Mouse (Mus musculus) kidney, adult 2 months (tissue): Measurements from ENCODE around the gene Serpina3n. TPM values are rescaled to one million over a fixed set of nuclear protein-coding genes. Genes with fewer than 3 reads are reported as not detected.

ENCODE experiments used
- DNase-seq: peaks from one replicate; pipeline ENCODE4 v3.0.0; 2021
- H3K27ac ChIP-seq: fragments of 200-500 bp; 2 replicates; pipeline ENCODE4 v1.5.1; 2012; ENCODE audit warnings: low read depth, low read length, control low read depth, inconsistent platforms; ENCODE audit not compliant: insufficient read depth
- H3K27me3 ChIP-seq: fragments of 200-500 bp; replicated peaks from 2 replicates; pipeline ENCODE4 v1.6.1; 2012; ENCODE audit warnings: mild to moderate bottlenecking, moderate library complexity, low read length, inconsistent platforms; ENCODE audit not compliant: control insufficient read depth, insufficient read depth
- H3K36me3 ChIP-seq: fragments of 200-500 bp; 2 replicates; pipeline ENCODE4 v1.6.1; 2012; ENCODE audit warnings: mild to moderate bottlenecking, moderate library complexity, low read length, inconsistent platforms; ENCODE audit not compliant: control insufficient read depth, insufficient read depth
- H3K4me1 ChIP-seq: fragments of 200-500 bp; 2 replicates; pipeline ENCODE4 v1.6.1; 2011; ENCODE audit warnings: low read length; ENCODE audit not compliant: control insufficient read depth, insufficient read depth
- H3K4me3 ChIP-seq: fragments of 200-500 bp; 2 replicates; pipeline ENCODE4 v1.5.1; 2011; ENCODE audit warnings: mild to moderate bottlenecking, low read depth, low read length, control low read depth; ENCODE audit not compliant: insufficient read depth
- CTCF ChIP-seq: fragments of 200-500 bp; conservative IDR thresholded peaks from 2 replicates; pipeline ENCODE4 v1.5.1; 2011; ENCODE audit warnings: low read depth, mild to moderate bottlenecking, control low read depth, low read length, moderate library complexity, mixed read lengths; ENCODE audit not compliant: insufficient read depth, insufficient read length
- POLR2A ChIP-seq: fragments of 200-500 bp; IDR thresholded peaks from one replicate; pipeline ENCODE4 v1.6.1; 2011; ENCODE audit warnings: low read depth, low read length, control low read depth
- WGBS: fragments of 180-500 bp; shearing (Covaris S2); methylation state at CpG from one replicate; pipeline ENCODE4 v1.1.7; 2018; 5-methylcytosine and 5-hydroxymethylcytosine counted together
- polyA plus RNA-seq: library from polyadenylated mRNA; depleted of rRNA; stranded (reverse); fragments of >200 nt; gene quantifications from 2 replicates; pipeline ENCODE4 v1.2.3, GENCODE M21; 2012

The Serpina3n gene
- polyA plus RNA-seq, 1 experiment = 3.4 TPM

DNA sequence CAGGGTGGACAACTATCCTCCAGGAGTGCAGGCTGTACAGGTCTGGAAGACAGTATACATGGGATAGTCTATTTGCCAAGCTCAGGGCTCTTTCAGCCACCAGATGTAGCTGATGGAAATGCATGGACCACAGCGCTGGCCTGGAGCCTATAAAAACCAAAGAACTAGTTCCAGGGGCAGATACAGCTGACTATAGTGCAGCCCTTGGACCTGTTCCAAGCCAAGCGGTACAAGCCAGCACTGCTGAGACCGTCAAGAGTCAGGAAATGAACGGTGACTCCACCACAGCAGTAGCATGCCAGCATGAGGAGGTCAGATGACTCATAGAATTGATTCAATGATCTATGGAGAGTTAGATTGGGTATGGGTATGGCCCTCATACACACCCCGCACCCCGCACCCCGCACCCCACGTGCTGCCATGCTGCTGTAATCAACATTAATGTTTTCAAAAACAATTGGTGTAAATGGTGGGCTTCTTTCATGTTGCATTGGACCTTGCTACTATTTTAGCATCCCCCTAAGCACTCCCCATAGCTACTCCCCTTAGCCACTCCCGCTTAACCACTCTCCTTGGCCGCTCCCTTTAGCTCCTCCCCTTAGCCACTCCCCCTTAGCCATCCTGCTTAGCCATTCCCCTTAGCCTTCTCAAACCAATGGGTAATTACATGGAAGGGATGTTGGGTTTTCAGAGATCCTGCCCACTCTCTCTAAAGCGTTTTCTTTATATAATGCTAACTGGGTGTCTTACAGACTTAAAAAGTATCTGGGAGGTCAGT is 16.3 kb downstream of the Serpina3n start:
- WGBS = 56% methylated on average over 11 of the region's 11 CpGs
- DNase-seq = peak; percentile 72
- Histone ChIP-seq H3K4me1 (no peaks in the 10 kb centered on the region), H3K27me3 (no peaks in the 10 kb centered on the region), H3K36me3 (no peaks in the 10 kb centered on the region), H3K4me3 (no peak overlapping the region), H3K27ac (no peak overlapping the region)
- no peak for TF ChIP-seq CTCF
- no peak for TF ChIP-seq POLR2A

DNA sequence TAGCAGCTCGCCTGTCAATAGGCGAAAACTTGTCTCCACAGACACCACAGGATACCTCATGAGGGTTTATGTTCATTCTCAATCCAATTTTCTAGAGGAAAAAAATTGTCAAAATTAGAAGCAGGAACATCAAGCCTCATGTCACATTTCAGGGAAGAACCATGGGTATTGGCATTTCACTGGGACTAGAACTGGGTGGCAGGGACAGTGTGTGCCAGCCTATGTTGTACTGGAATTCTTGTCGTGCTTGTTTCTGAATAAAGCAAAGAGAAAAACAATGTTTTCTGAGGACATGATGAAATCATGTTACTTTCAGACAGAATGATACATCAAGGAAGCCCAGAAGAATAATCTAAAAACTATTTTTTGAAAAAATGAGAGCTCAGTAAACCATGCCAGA is 19.1 kb downstream of the Serpina3n start:
- H3K36me3 ChIP-seq = no peaks in the 10 kb centered on the region
- H3K4me3 ChIP-seq = no peak overlapping the region
- no peaks in the 10 kb centered on the region for H3K4me1 ChIP-seq
- TF ChIP-seq CTCF (no peak), POLR2A (no peak)
- DNase-seq = no peak
- 80% methylated on average over 3 of the region's 3 CpGs for WGBS
- no peaks in the 10 kb centered on the region for H3K27me3 ChIP-seq
- no peak overlapping the region for H3K27ac ChIP-seq

DNA sequence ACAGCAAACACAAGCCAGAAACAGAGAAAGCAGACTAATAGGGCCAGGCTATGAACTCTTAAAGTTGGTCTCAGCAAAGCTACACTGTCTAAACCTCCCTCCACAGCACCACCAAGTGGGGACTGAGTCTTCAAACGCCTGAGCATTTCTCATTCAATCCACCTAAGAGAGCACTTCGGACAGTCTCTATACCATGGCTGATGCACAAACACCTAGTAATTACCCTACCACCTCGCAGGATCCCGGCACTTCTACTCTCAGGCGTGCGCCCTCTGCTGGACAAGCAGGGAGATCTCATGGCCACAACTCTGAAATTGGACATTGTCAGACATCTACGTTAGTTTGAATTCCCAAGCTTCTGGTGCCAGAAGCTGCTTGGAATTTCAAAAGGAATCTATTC is 20.4 kb downstream of the Serpina3n start:
- no peak overlapping the region for H3K27ac ChIP-seq
- no peaks in the 10 kb centered on the region for H3K36me3 ChIP-seq
- WGBS = 3% methylated on average over 7 of the region's 7 CpGs
- DNase-seq = peak; percentile 18
- H3K4me3 ChIP-seq = no peak overlapping the region
- no peaks in the 10 kb centered on the region for H3K27me3 ChIP-seq
- TF ChIP-seq CTCF (peak; percentile 78), POLR2A (no peak)
- no peaks in the 10 kb centered on the region for H3K4me1 ChIP-seq

DNA sequence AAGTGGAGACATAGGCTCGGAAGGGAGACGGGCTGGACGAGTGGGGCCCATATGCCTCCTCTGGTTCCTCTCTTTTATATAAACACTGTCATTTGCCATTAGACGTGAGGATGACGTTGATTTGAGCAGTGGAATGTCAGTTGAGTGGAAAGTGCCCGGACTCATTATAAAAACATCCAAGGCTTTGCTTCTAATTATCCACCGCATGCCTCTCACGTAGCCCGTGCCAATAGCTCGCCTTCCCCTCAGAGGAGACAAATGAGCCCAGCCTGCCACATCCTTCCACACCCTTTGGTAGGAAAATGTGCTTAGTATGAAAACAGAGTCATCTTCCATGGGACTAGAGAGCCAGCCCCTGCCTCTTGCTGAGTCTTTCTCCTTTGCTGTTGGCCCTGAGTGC is 24.8 kb downstream of the Serpina3n start:
- H3K36me3 ChIP-seq = no peaks in the 10 kb centered on the region

DNA sequence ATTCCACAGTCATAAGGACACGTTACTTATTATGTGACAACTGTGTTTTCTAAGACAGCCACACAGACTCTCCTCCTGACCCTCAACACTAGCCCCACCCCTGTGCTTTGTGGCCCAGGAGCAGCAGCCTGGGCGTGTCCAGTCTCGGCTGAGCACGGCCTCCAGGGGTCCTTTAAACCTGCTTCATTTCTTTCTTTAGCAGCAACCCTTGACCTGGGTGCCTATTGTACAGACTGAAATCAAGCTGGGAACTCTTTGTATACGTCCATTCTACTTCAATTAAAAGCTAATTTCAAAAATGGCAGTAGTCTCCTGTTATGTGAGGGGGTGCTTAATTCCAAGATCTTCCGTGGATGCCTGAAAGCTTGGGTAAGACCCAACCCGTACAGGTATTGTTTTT is 26.7 kb downstream of the Serpina3n start:
- Histone ChIP-seq H3K27me3 (no peaks in the 10 kb centered on the region), H3K4me3 (no peak overlapping the region), H3K4me1 (no peaks in the 10 kb centered on the region), H3K27ac (no peak overlapping the region), H3K36me3 (no peaks in the 10 kb centered on the region)
- no peak for DNase-seq
- TF ChIP-seq POLR2A (no peak), CTCF (no peak)
- 60% methylated on average over 7 of the region's 7 CpGs for WGBS

More for the DNA sequence above, 24.8 kb downstream of the Serpina3n start:
- no peak for TF ChIP-seq POLR2A
- TF ChIP-seq CTCF = no peak
- H3K4me1 ChIP-seq = no peaks in the 10 kb centered on the region
- H3K4me3 ChIP-seq = no peak overlapping the region
- DNase-seq = no peak
- H3K27me3 ChIP-seq = no peaks in the 10 kb centered on the region
- 69% methylated on average over 10 of the region's 10 CpGs for WGBS
- H3K27ac ChIP-seq = no peak overlapping the region

DNA sequence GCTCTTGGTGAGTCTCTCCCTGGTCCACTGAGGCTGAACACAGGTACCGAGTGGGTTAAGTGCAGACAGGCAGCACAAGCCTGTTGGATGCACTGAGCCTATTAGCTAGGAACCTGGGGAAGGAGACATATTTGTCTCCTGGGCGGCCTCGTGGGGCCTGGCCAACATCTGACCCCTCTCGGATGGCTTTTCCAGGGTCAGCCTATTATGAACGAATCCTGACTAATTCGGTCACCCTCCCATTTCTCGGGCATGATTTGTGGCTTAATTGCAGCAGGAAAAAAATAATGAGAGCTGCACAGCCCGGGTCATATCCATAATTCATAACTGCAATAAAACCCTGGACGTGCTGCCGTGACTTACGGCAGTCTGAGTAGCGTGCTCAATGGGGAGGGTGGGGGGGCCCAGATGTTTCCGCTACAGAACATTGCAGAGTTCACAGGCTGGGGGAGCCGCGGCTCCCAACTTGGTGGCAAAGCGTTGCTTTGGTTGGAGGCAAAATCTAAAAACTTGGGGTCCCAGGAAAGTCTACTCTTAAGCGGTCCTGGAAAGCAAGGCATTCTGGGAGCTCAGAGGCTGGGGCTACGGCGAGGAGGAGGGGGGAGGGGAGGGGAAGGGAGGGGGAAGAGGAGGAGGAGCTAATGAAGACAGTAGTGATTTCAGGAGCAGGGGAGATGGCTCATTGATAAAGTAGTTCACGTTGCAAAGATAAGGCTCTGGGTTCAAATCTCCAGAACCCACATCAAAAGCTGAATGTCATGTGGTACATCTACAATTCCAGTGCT is 27.6 kb downstream of the Serpina3n start:
- DNase-seq = peak; percentile 42
- Histone ChIP-seq H3K4me3 (no peak overlapping the region), H3K27me3 (no peaks in the 10 kb centered on the region), H3K27ac (no peak overlapping the region), H3K36me3 (no peaks in the 10 kb centered on the region), H3K4me1 (no peaks in the 10 kb centered on the region)
- TF ChIP-seq POLR2A (no peak), CTCF (no peak)
- WGBS = 65% methylated on average over 20 of the region's 20 CpGs

DNA sequence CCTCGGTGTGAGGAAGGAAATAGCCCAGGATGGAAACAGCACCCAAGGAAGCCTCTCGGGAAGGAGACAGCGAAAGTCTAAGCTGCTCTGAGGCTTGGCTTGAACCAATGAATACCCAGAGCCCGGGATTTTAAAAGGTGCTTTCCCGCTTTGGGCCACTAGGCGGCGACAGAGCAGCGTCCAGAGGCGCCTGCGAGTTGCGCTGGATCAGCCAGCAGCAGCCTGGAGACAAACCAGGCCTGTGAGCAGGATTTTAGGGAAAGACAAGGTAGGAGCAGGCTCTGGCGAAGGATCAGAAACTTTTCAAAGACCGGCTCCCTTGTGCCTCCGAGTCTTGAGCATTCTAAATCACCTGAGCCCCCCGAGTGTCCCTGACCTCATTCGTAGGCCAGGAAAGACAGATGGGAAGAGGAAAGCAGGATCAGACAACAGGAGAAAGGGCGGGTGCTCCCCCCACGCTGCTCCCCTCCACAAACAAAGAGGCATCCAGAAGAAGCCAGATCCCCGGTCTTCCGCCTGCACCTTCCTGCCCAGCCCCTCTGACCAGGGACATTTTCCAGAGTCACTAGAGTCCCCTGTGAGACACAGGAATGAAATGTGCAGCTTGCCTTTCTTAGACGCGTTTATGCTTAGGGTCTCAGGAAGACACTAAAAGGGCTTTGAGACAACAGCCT is 33.7 kb downstream of the Serpina3n start:
- WGBS = 18% methylated on average over 22 of the region's 22 CpGs
- H3K4me1 ChIP-seq = no peaks in the 10 kb centered on the region
- TF ChIP-seq CTCF (peak; percentile 87), POLR2A (no peak)
- no peaks in the 10 kb centered on the region for H3K36me3 ChIP-seq
- H3K27ac ChIP-seq = no peak overlapping the region
- no peaks in the 10 kb centered on the region for H3K27me3 ChIP-seq
- no peak overlapping the region for H3K4me3 ChIP-seq
- peak; percentile 79 for DNase-seq
